Mouse (Mus musculus) stomach, postnatal 0 days (tissue): ENCODE measurements at regions not wholly inside any gene's neighbourhood (a gene's known extent, or its start where the extent isn't known, plus 50 kb on each side); places are given as distances from the start of the nearest gene placed in this dataset.

Experiments
- ATAC-seq: fragments of 200-750 bp; cut with Nextera tagmentation; 2 replicates; pipeline ENCODE4 v1.8.0; 2017; ENCODE audit not compliant: low FRiP score, low TSS enrichment
- DNase-seq: peaks from one replicate; pipeline ENCODE4 v3.0.0-alpha.2; 2016; ENCODE audit warnings: low spot score
- H3K27ac ChIP-seq: fragments of 300-500 bp; sonication (generic); replicated peaks from 2 replicates; pipeline ENCODE4 v1.5.1; 2014; ENCODE audit warnings: mild to moderate bottlenecking, control low read depth
- H3K27me3 ChIP-seq: fragments of 300-500 bp; sonication (generic); 2 replicates; pipeline ENCODE4 v1.6.1; 2014; ENCODE audit warnings: low read length; ENCODE audit not compliant: control insufficient read depth, insufficient read depth
- H3K36me3 ChIP-seq: fragments of 300-500 bp; sonication (generic); 2 replicates; pipeline ENCODE4 v1.6.1; 2014; ENCODE audit warnings: low read length, mixed read lengths; ENCODE audit not compliant: control insufficient read depth, insufficient read depth
- H3K4me1 ChIP-seq: fragments of 300-500 bp; sonication (generic); replicated peaks from 2 replicates; pipeline ENCODE4 v1.6.1; 2014; ENCODE audit warnings: antibody characterized with exemption; ENCODE audit not compliant: control insufficient read depth, insufficient read depth
- H3K4me2 ChIP-seq: fragments of 300-500 bp; sonication (generic); replicated peaks from 2 replicates; pipeline ENCODE4 v1.6.1; 2014; ENCODE audit warnings: low read depth, mild to moderate bottlenecking, control low read depth, moderate library complexity
- H3K4me3 ChIP-seq: fragments of 300-500 bp; sonication (generic); 2 replicates; pipeline ENCODE4 v1.5.1; 2014; ENCODE audit warnings: low read depth, low read length, control low read depth
- H3K9ac ChIP-seq: fragments of 300-500 bp; sonication (generic); 2 replicates; pipeline ENCODE4 v1.6.1; 2014; ENCODE audit warnings: mild to moderate bottlenecking, low read length, control low read depth, mixed read lengths
- H3K9me3 ChIP-seq: fragments of 300-500 bp; sonication (generic); 2 replicates; pipeline ENCODE4 v1.6.1; 2016; ENCODE audit warnings: low read length; ENCODE audit not compliant: control insufficient read depth
- CTCF ChIP-seq: IDR thresholded peaks from 2 replicates; pipeline ENCODE4 v1.5.1; 2016; ENCODE audit warnings: antibody characterized with exemption, low read depth, mild to moderate bottlenecking, moderate library complexity
- EP300 ChIP-seq: optimal IDR thresholded peaks from 2 replicates; pipeline ENCODE3; 2016; ENCODE audit warnings: antibody characterized with exemption
- whole genome bisulfite sequencing: fragments of 180-500 bp; shearing (Covaris S2); extraction: QIAGEN DNeasy Blood & Tissue Kit; methylation state at CpG from one replicate; pipeline ENCODE4 v1.1.7; 2014; 5-methylcytosine and 5-hydroxymethylcytosine counted together

DNA sequence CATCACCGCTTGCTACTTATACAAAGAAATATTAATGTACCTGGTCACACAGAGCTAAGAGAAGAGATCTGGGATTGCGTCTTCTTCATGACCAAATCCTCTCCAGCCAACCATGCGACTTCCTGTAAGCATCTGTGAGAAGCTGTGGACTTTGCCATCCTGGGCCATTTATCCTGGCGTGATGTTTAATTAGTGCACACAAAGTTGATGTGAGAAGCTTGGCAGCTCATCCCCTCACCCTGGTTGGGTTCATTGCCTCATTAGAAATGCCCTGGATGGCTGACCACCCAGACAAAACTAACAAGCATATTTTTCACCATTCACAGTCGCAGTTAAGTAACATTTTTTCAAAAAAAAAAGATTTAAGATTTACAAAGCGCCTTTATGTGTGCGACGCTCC lies 69.3 kb upstream of the Zfp462 start:
- Histone ChIP-seq H3K9ac (no peak overlapping the region), H3K9me3 (no peaks in the 10 kb centered on the region), H3K4me1 (no peaks in the 10 kb centered on the region), H3K4me2 (no peak overlapping the region), H3K36me3 (no peaks in the 10 kb centered on the region), H3K4me3 (no peak overlapping the region), H3K27me3 (no peaks in the 10 kb centered on the region), H3K27ac (no peak overlapping the region)
- TF ChIP-seq EP300 (no peak), CTCF (no peak)
- no peak for ATAC-seq
- DNase-seq, result no peak
- WGBS, result 89% methylated on average over 8 of the region's 8 CpGs

DNA sequence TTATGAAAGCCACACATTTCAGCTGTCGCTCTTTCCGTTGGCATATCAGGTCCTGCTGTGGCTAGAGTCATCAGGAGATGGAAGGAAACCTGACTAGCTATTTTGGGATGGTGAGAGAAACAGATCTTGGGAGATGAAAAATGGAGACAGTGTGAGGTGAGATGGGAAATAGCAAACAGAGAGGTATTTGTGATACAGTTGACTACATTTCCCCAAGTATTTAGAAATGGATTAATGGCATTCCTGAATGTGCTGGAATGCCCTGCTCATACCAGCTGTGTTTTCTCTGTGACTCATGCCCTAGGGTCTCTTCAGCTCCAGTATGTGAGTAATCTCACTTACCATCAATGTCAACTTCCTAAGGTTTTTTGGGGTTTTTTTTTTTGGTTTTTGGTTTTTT lies 67.5 kb upstream of the Zfp462 start:
- no peaks in the 10 kb centered on the region for H3K4me1 ChIP-seq
- no peaks in the 10 kb centered on the region for H3K9me3 ChIP-seq
- H3K27ac ChIP-seq, result no peak overlapping the region
- DNase-seq (no peak), ATAC-seq (no peak)
- no peaks in the 10 kb centered on the region for H3K36me3 ChIP-seq
- no peaks in the 10 kb centered on the region for H3K27me3 ChIP-seq
- TF ChIP-seq CTCF (no peak), EP300 (no peak)
- 45% methylated on average over 2 of the region's 2 CpGs for WGBS
- no peak overlapping the region for H3K4me3 ChIP-seq
- no peak overlapping the region for H3K9ac ChIP-seq
- H3K4me2 ChIP-seq, result no peak overlapping the region

DNA sequence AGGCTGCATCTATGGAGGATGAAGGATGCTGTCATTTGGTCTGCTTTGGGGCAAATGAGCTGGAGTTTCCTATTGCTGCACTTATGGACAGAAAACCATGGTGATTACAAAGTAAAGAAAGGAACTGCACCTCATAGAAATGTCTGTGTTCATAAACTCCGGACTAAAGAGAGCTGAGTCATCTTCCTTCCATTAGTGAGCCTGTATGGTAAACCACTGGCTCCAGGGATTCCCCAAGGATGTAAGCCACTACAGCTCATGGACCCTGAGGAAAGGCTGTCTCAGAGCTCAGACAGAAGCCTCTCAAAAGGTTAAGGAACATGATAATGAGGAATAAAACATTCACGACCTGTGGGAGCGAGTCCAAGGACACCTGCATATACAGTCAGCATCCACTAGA lies 66.3 kb upstream of the Zfp462 start:
- H3K27me3 ChIP-seq, result no peaks in the 10 kb centered on the region
- no peak overlapping the region for H3K4me3 ChIP-seq
- H3K4me2 ChIP-seq, result no peak overlapping the region
- no peaks in the 10 kb centered on the region for H3K9me3 ChIP-seq
- no peaks in the 10 kb centered on the region for H3K4me1 ChIP-seq
- ATAC-seq, result no peak
- no peak for DNase-seq
- 76% methylated on average over 3 of the region's 3 CpGs for WGBS
- TF ChIP-seq CTCF (no peak), EP300 (no peak)
- H3K36me3 ChIP-seq, result no peaks in the 10 kb centered on the region
- no peak overlapping the region for H3K27ac ChIP-seq
- H3K9ac ChIP-seq, result no peak overlapping the region

DNA sequence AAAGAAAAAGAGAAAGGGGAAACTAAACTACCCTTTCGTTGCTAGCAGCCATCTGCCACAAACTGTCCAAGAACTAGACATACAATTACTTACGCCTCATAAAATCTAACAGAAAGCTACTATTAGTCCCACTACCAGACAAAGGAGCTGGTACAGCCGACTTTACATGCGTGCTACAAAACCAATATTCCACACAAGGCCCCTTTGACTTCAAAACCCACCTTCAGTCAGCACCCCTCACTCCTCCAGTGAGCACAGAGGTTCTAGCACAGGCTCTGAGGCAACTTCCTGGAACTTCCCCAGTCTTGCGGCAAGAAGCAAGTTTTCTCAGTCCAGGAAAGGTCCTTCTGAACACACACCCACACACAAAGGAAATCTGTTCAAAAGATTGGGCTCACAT lies 51.6 kb upstream of the Zfp462 start:
- Histone ChIP-seq H3K9ac (no peak overlapping the region), H3K9me3 (no peaks in the 10 kb centered on the region), H3K36me3 (no peaks in the 10 kb centered on the region), H3K4me2 (no peak overlapping the region), H3K27ac (no peak overlapping the region), H3K4me1 (no peaks in the 10 kb centered on the region), H3K27me3 (no peaks in the 10 kb centered on the region), H3K4me3 (no peak overlapping the region)
- ATAC-seq, result no peak
- TF ChIP-seq CTCF, result no peak
- no peak for TF ChIP-seq EP300
- WGBS, result 85% methylated on average over 5 of the region's 5 CpGs
- no peak for DNase-seq
